Mouse (Mus musculus): ENCODE data around the gene Pm20d1.

DNA sequence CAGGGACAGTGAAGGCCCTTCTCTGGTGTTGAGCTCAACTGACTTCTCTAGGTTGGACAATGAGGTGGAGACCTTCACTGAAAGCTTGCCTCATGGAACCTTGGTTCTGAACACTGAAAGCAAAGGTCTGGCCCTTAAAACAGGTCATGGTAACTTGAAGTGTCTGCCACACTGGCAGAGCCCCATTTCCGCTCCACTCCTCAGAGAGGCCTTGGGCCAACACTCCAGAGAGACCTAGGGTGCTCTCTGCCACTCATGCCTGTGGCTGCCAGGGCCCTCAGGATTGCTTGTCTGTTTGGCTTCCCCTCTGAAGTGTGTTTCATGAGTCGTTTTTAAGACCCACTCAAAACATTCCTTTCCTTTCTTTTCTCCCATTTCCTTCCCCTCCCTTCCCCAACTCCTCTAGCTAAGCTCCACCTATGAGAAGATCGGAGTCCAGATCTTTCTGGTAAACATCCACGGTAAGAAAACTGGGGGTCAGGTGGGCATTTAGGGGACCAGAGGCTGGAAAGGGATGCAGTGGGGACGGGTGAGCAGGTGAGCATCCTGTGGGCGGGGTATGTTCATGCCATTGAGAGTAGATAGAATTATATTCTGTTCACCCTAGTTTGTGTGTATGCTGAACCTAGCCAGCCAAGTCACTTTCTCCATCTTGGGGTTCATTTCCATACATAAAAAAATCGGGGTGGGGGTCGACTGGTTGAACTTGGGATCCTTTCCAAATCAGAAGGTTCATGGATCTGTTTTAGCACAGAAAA, 32.4 kb upstream of the Pm20d1 start:
- TF ChIP-seq CTCF (IDR thresholded peaks at IDR 0.05; ENCODE audit: extremely low read depth, insufficient read depth, low read length) (no peak), POLR2A (IDR thresholded peaks at IDR 0.05; ENCODE audit: extremely low read depth, insufficient read depth, low read length) (no peak)

All from cortical plate, adult 2 months (tissue).